Comparison of ENCODE assay signal across 8 mouse cellular contexts in genomic region chr8:111992013-111992702, GRCm38 (mm10). TPM values are rescaled to one million over a fixed set of nuclear protein-coding genes. Genes with fewer than 3 reads are reported as not detected.
DNase-seq lines count a peak whose midpoint lies in the region; ATAC-seq lines count a peak whose summit lies in the region.

Gene Adat1, minus strand, starts transcription at chr8:111992302.

- peak; percentile 88 for DNase-seq in adipocyte (ENCODE audit: low spot score)
- peak; percentile 98 for DNase-seq in embryo, embryonic 10 days (ENCODE audit: low spot score)
- peak; percentile 86 for DNase-seq in gastrocnemius, postnatal 14 days
- DNase-seq in left cerebral cortex, postnatal 10 days (ENCODE audit: extremely low spot score in 1 of 2, low spot score in 2 of 2), result peak; percentile 86 to 92
- DNase-seq in right cerebral cortex, postnatal 25 days, result peak; percentile 87
- peak; percentile 71 to 83 for DNase-seq in urinary bladder, postnatal 4 days (ENCODE audit: low spot score in 2 of 2)

- intact Hi-C loops in gastrocnemius, postnatal 14 days (cut with DNase I; ENCODE audit: low total_unique reads), result no loop called here
- intact Hi-C loops in left cerebral cortex, postnatal 10 days (cut with DNase I), result loop anchor here (5.0 kb wide), 1 partner anchor 50 kb away; the partner anchor contains the start of gene Gabarapl2

- peak; percentile 98 for ATAC-seq in inflammation-experienced regulatory T-cells, adult 6 months
- peak; percentile 92 for ATAC-seq in megakaryocyte-erythroid progenitor cell, adult 5-6 weeks (replicated peaks; ENCODE audit: low FRiP score, low TSS enrichment, poor library complexity, severe bottlenecking)

RNA-seq across cellular contexts. Expression of gene Adat1, which starts in this region (rescaled TPM):
- 1 to 10 TPM; 1.3 TPM for total RNA-seq in gastrocnemius, postnatal 14 days (2021)
- polyA plus RNA-seq in inflammation-experienced regulatory T-cells, adult 6 months (2017; shearing (Covaris generic)), result 1 to 10 TPM; 2.7 to 7.7 (median 6.8) TPM
- total RNA-seq in left cerebral cortex, postnatal 10 days (2021), result 1 to 10 TPM; 4.5 to 4.6 TPM
- total RNA-seq in megakaryocyte-erythroid progenitor cell, adult 5-6 weeks (2014; fragmentation: Nextera tagmentation), result 14.0 and 23.7 TPM in 2 replicates
- 6.7 and 7.2 TPM in 2 replicates for total RNA-seq in megakaryocyte-erythroid progenitor cell, adult 5-6 weeks (2017)

Comparison
In these comparisons a context has a peak if more than half of its experiments do, and no peak if none do; other contexts are left out.
1. Peak in every context shown above with its lines: DNase-seq and ATAC-seq.